In the genomic region with DNA sequence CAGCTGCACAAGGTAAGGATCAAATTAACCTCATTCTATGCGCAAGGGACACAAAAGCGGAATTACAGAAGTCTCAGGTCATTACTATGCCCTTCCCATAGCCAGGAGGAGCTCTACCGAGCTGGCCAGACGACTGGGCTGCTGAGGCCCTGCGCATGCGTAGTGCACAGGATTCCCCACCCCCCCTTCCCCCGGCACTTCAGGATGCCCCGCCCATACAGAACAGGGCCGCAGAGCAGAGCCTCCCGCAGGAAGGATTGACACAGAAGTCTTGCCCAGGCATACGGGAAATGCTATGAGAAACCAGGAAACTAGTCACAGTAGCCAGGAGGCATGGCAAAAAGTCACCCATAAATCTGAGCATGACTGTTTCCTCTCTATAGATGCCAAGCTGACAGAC, we compare ENCODE assay signal across 8 mouse cellular contexts. TPM values are rescaled to one million over a fixed set of nuclear protein-coding genes. Genes with fewer than 3 reads are reported as not detected.
DNase-seq lines count a peak whose midpoint lies in the region; ATAC-seq and TF ChIP-seq lines count a peak whose summit lies in the region.

No protein-coding gene starts in this region.

- no peak for TF ChIP-seq POLR2A in kidney, adult 2 months (IDR thresholded peaks at IDR 0.05; ENCODE audit: low read depth, low read length)

- ATAC-seq in embryonic facial prominence, embryonic 12.5 days (ENCODE audit: insufficient number of reproducible peaks, insufficient read depth, low FRiP score, low TSS enrichment), result peak; percentile 88
- ATAC-seq in neural tube, embryonic 14.5 days (ENCODE audit: low read depth), result peak; percentile 97

- no peaks in the 10 kb centered on the region for H3K27me3 ChIP-seq in embryonic facial prominence, embryonic 12.5 days
- no peaks in the 10 kb centered on the region for H3K27me3 ChIP-seq in heart, embryonic 10.5 days (ENCODE audit: insufficient read depth, poor library complexity, severe bottlenecking)
- H3K27me3 ChIP-seq in kidney, adult 2 months (replicated peaks; ENCODE audit: control insufficient read depth, insufficient read depth, low read length), result no peaks in the 10 kb centered on the region
- H3K27me3 ChIP-seq in neural tube, embryonic 14.5 days (ENCODE audit: control insufficient read depth, insufficient read depth, low read length), result no peaks in the 10 kb centered on the region

- H3K27ac ChIP-seq in embryonic facial prominence, embryonic 12.5 days, result no peak overlapping the region
- H3K27ac ChIP-seq in heart, embryonic 10.5 days, result peak overlapping the region; percentile 81
- no peak overlapping the region for H3K27ac ChIP-seq in kidney, adult 2 months (ENCODE audit: insufficient read depth, low read depth, low read length)
- H3K27ac ChIP-seq in neural tube, embryonic 14.5 days (ENCODE audit: low read depth, low read length), result no peak overlapping the region; the same call in 1 of the 2 replicates

- H3K9ac ChIP-seq in embryonic facial prominence, embryonic 12.5 days, result no peak overlapping the region
- no peak overlapping the region; the same call in 1 of the 2 replicates for H3K9ac ChIP-seq in neural tube, embryonic 14.5 days (replicated peaks; ENCODE audit: low read depth, low read length)

- no peaks in the 10 kb centered on the region for H3K36me3 ChIP-seq in embryonic facial prominence, embryonic 12.5 days
- no peaks in the 10 kb centered on the region for H3K36me3 ChIP-seq in heart, embryonic 10.5 days
- no peaks in the 10 kb centered on the region for H3K36me3 ChIP-seq in kidney, adult 2 months (ENCODE audit: control insufficient read depth, insufficient read depth, low read length)
- no peaks in the 10 kb centered on the region for H3K36me3 ChIP-seq in neural tube, embryonic 14.5 days (ENCODE audit: control insufficient read depth, insufficient read depth, low read length)

- H3K4me2 ChIP-seq in embryonic facial prominence, embryonic 12.5 days (replicated peaks), result peak overlapping the region; percentile 41
- peak overlapping the region; percentile 51 for H3K4me2 ChIP-seq in neural tube, embryonic 14.5 days (ENCODE audit: low read depth, low read length)

- H3K4me3 ChIP-seq in embryonic facial prominence, embryonic 12.5 days, result no peak overlapping the region
- peak overlapping the region; percentile 47 for H3K4me3 ChIP-seq in heart, embryonic 10.5 days
- no peak overlapping the region for H3K4me3 ChIP-seq in kidney, adult 2 months (ENCODE audit: insufficient read depth, low read depth, low read length)
- peak overlapping the region; percentile 16; the same call in 1 of the 2 replicates for H3K4me3 ChIP-seq in neural tube, embryonic 14.5 days (ENCODE audit: low read depth, low read length)

- peak; percentile 30; the same call in 1 of the 2 replicates for TF ChIP-seq CTCF in kidney, adult 2 months (conservative IDR thresholded peaks at IDR 0.05; ENCODE audit: insufficient read depth, insufficient read length, low read depth, low read length)

- H3K4me1 ChIP-seq in embryonic facial prominence, embryonic 12.5 days, result no peaks in the 10 kb centered on the region; the same call in 1 of the 2 replicates
- 0 out of 2 replicates have a peak, but pooled peaks cover 8% of the 10 kb centered on the region for H3K4me1 ChIP-seq in heart, embryonic 10.5 days
- no peaks in the 10 kb centered on the region for H3K4me1 ChIP-seq in kidney, adult 2 months (ENCODE audit: control insufficient read depth, insufficient read depth, low read length)
- H3K4me1 ChIP-seq in neural tube, embryonic 14.5 days (ENCODE audit: control insufficient read depth, insufficient read depth, low read length), result no peaks in the 10 kb centered on the region

- 2% methylated on average over 11 of the region's 11 CpGs for WGBS in embryonic facial prominence, embryonic 12.5 days
- 3% methylated on average over 11 of the region's 11 CpGs for WGBS in heart, embryonic 10.5 days
- WGBS in kidney, adult 2 months, result 3% methylated on average over 11 of the region's 11 CpGs
- WGBS in neural tube, embryonic 14.5 days, result 5% methylated on average over 11 of the region's 11 CpGs

- peak; percentile 43 for DNase-seq in CD4-positive helper T cell, adult 2 months (ENCODE audit: low read depth, low spot score)
- peak; percentile 78 for DNase-seq in adrenal gland, postnatal 14 days
- DNase-seq in heart, embryonic 10.5 days (ENCODE audit: low spot score), result peak; percentile 94
- peak; percentile 81 for DNase-seq in kidney, adult 2 months
- DNase-seq in lung, adult 18-20 months, result peak; percentile 59 to 72
- DNase-seq in urinary bladder, postnatal 25 days (ENCODE audit: low spot score), result peak; percentile 36

- no peaks in the 10 kb centered on the region for H3K9me3 ChIP-seq in embryonic facial prominence, embryonic 12.5 days
- no peaks in the 10 kb centered on the region for H3K9me3 ChIP-seq in heart, embryonic 10.5 days
- H3K9me3 ChIP-seq in neural tube, embryonic 14.5 days (ENCODE audit: control insufficient read depth, low read length), result no peaks in the 10 kb centered on the region

RNA-seq across cellular contexts. Expression of a gene that starts 41.5 kb away (rescaled TPM):
- total RNA-seq in adrenal gland, postnatal 14 days (2021), result 19.0 and 27.8 TPM in 2 replicates
- 8.7 and 8.8 TPM in 2 replicates for polyA plus RNA-seq in embryonic facial prominence, embryonic 12.5 days (2016; fragmentation: Nextera tagmentation; extraction: Ambion mirVana)
- 4.9 and 5.2 TPM in 2 replicates for polyA plus RNA-seq in heart, embryonic 10.5 days (2016; fragmentation: Nextera tagmentation; extraction: Ambion mirVana)
- polyA plus RNA-seq in kidney, adult 2 months (2012; rRNA removed), result 6.5 and 9.2 TPM in 2 replicates
- 0.70 and 3.2 TPM in 2 replicates for polyA plus RNA-seq in neural tube, embryonic 14.5 days (2014; fragmentation: Nextera tagmentation; extraction: Ambion mirVana)

Comparison
In these comparisons a context has a peak if more than half of its experiments do, and no peak if none do; other contexts are left out.
1. DNase-seq: peak in every context shown above with its lines; median percentile 94 in heart, embryonic 10.5 days; 81 in kidney, adult 2 months; 78 in adrenal gland, postnatal 14 days; 66 in lung, adult 18-20 months; 43 in CD4-positive helper T cell, adult 2 months; 36 in urinary bladder, postnatal 25 days.
2. H3K4me3 ChIP-seq: peak in heart, embryonic 10.5 days (single experiment) and neural tube, embryonic 14.5 days (single experiment); none in embryonic facial prominence, embryonic 12.5 days (single experiment) and kidney, adult 2 months (single experiment).